Mouse (Mus musculus) lung, postnatal 25 days (tissue): ENCODE measurements around the gene Golga4.

Source experiments
- DNase-seq: peaks from one replicate; pipeline ENCODE4 v3.0.0; 2022; ENCODE audit warnings: low spot score

The Golga4 gene

DNA sequence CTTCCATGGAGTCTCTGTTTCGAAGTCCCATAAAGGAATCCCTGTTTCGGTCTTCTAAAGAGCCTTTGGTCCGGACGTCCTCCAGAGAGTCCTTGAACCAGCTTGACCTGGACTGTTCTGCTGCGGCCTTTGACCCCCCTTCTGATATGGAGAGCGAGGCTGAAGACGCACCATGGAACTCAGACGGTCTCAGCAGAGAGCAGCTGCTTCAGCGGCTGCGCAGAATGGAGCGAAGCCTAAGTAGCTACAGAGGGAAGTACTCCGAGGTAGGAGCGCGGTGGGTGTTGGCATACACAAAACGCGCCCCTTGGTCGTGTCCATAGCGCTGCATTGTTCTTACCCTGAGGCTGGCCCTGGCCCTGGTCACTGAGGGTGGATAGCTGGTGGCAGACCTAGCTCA, 21.0 kb downstream of the Golga4 start:
- DNase-seq = no peak

DNA sequence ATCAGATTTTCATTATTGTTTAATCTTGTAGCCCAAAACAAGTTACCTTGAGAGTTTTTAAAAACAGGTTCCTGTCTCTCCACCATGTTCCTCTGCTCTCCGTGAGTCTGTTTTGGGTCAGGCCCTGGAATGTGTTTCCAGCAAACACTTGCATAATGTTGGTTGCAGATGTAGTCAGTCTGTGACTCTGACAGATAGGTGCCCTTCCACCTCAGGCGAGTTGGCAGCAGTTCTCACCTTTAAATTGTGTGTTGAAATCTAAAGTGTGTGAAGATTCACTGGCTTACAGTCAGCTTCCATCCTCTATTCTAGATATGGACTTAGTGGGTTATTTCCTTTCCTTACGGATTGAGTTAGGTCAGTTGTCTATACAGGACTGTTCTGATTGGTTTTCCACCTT, 23.7 kb downstream of the Golga4 start:
- DNase-seq = no peak

DNA sequence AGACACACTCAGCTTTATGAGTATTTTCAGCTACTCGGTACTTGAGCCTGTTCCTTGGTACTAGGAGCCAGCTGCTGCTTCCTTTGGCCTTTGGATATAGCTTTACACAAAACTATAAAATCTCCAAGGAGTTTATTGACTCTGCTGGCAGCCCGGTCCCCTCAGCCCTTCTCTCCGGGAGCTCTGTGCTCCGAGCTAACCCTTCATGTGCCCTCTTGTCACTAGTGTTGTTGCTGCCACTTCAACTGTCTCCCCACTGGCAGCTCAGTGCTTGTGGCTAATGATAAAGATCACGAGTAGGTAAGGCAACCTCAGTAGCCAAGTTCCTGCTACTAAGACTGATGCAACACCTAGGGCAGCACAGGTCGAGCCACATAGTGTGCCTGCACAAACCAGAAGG, 24.6 kb downstream of the Golga4 start:
- DNase-seq = no peak

DNA sequence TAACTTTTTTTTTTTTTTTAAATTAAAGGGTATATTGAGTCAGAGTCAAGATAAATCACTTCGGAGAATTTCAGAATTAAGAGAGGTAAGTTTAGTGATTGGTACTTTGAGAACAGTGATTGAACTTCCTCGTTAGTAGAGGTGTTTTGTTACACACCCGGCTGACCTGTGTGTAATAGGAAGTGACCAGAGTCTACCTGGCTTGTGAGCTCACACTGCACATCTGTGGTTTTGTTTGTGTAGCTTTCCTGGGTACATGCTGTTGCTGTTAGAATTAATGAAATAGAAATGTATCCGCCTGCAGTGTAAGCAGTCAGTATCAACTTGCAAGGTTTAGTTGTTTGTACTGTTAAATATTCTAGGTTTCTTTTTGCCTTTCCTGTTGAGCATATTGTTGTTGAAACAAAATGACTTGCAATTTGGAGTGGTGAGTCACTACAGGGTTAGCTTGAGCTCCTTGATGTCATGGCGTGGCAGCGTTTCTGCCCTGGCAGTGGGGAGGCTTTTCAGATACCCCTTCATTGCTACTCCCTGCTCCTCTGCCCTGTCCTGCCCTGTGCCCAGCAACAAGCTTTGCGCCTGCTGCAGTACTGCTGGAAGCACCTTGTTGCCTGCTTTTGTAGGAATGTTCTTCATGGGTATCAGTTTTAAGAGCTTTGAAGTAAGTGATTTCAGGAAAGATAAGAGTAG, 26.6 kb downstream of the Golga4 start:
- no peak for DNase-seq

DNA sequence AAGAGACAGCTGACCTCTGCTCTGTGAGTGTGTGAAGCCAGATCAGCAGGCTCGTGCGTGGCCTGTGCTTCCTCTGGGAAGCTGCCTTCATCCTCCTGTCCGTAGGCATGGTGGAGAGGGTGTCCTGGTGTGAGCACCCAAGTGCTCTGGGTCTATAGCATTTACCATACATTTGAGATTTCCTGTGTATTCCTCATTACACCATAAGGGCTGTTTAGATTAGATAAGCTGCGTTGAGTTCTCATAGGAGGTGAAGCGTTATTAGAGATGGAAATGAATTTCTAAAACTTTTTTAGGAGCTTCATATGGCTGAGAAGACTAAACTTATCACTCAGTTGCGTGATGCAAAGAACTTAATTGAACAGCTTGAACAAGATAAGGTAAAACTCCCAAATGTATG, 30.9 kb downstream of the Golga4 start:
- DNase-seq = no peak

DNA sequence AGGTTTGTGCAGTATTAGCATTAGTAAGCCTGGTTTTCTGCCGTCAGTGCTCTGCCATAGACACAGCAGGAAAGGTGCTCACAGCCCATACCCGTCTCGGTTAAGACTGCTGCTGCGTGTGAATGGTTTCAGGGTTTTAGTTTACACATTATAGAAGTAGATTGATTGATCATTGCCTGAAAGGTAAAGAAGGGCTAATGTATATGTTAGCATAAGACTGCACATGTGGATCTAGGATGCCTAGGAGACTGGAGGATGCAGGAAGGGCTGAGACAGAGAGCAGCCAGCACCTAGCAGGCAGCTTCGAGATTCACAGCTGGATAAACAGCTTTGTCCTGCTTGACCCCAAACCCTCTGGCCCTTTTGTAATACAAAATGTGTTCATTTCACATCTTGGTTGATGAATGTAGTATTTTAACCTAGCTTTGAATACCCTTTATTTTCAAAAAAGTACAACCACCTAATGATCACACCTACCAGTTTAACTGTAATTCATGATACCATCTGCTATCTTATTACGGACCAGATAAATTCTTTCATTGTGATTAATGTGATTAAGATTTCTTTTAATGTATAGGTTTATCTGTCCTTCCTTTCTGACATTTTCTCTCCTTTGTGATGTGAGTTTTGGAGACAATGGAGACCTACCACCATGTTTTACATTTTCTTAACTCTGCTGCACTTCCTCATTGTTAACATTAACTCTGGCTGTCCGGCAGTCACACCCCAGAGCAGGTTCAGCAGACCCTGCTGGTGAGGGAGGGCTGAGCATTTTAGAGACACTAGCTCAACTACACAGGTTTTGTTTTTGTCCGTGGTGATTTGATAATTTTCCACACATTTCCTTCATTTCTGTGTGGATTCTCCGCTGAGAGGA, 31.6 kb downstream of the Golga4 start:
- DNase-seq = no peak

DNA sequence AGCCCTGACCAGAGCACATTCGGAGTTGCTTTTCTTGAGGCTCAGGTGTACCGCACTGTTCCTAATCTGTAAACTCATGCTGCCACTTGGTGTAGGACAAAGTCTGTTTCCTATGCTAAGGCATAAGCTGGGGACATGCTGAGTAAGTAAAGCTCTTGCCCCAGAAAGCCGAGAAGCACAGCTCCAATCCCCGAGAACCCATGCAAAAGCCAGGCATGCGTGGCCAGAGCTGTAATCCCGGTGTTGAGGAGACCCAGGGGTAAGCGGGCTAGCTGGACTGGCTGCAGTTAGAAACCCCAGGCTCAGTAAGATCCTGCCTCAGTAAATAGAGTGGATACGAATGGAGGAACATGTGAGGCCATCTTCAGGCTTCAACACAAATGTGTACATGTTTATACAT, 35.8 kb downstream of the Golga4 start:
- DNase-seq = no peak

DNA sequence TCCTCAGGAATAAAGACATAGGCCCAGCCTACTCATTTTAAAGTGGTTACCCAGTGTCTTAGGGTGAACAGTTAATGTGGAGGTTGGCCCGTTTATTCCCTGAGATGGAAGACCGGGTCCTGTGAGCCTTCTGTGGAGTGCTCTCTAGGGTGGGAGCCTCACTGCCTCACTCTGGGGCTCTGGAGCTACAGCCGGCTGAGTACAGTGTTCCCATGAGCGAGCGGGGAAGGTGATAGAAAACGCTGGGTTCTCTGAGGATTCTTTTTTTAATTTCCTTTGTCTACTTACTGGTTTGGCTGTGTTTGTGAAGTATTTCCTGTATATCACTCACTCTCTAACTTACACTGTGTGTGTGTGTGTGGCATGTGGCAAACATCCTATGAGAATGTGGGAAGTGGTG, 39.1 kb downstream of the Golga4 start:
- no peak for DNase-seq

DNA sequence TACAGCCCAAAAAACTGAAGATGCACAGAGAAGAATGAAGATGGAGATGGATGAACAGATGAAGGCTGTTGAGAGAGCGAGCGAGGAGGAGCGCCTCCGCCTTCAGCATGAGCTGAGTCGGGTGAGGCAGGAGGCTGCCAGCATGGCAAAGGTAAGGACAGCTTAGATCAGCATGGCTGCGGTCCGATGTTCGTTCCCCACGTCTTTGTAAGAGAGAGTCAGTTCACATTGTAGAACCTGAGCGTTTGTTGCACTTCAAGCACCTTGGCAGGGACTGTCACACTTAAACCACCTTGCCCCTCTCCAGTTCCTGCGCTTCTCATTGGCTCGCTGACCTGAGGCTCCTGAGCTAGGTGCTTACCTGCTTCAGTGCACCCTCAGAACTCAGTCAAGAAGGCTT, 42.6 kb downstream of the Golga4 start:
- no peak for DNase-seq

DNA sequence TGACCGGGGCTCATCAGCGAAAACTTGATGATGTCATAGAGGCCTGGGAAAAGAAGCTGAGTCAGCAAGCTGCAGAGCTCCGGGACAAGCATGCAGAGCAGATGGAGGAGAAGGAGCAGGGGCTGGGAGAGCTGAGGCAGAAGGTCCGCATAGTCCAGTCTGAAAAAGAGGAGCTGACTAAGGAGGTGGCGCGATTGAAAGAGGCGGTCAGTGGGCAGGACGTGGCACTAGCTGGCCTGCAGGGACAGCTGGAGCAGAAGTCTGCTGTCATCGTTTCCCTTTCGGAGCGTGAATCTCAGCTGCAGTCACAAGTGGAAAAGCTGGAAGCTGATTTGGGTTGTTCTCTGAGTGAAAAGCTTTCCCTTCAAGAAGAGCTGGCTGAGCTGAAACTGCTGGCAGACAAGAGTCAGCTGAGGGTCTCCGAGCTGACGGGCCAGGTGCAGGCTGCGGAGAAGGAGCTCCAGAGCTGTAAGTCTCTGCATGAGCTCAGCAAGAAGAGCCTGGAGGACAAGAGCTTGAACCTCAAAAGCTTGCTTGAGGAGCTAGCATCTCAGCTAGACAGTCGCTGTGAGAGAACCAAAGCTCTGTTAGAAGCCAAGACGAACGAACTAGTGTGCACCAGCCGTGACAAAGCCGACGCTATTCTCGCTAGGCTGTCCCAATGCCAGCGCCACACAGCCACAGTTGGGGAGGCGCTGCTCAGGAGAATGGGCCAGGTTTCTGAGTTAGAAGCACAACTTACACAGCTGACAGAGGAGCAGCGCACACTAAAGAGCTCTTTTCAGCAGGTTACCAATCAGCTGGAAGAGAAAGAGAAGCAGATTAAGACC, 51.1 kb downstream of the Golga4 start:
- DNase-seq = peak; percentile 18

DNA sequence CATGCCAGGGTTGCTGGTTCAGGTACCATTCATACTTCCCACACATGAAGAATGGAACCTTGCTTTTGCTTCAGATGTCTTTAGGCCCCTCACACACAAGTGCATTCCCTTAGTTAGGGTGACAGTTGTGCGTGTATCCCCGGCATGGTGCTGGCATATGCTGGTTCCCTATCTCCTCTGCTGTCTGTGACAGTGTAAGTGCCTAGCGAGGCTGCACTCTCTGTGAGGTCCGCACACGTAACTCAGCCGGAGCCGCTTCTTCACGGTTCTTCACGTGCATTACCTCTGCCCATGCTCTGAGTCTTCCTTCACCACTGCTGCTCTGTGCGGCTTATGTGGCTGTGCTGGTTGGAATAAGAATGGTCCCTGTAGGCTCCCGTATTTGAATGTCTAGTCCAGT, 57.3 kb downstream of the Golga4 start:
- DNase-seq = no peak

DNA sequence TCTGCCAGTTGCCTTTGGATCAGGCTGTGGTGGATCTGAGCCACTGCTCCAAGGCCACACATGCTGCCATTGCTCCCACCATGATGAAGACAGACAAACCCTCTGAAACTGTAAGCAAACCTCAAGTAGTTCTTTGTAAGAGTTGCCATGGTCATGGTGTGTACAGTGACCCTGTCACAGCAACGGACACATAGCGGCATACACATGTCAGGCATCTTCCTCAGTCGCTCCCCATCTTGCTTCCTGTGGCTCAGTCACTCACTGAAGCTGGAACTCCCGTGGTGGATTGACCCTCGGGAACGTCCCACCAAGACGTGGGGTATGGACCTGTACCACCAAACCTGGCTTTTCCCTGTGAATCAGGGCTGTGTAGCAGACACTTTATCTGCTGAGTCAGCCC, 57.8 kb downstream of the Golga4 start:
- no peak for DNase-seq

DNA sequence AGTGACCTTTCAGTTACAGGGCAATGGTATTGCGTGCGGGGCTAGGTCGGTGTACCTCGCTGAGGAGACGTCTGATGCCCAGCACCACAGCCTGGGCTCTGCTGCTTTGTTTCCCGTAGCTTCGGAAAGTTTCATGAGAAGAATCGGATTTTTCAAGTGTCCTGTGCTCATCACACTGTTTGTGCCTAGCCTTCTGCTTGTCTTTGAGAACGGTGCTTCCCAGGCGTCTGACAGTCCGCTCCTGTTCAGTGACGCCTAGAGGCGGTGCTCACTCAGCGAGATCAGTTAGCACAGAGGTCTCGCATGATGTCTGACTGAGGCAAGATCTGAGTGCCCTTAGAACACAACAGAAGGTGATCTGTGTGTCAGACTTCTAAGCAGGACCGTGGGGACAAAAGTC, 58.6 kb downstream of the Golga4 start:
- DNase-seq = no peak

DNA sequence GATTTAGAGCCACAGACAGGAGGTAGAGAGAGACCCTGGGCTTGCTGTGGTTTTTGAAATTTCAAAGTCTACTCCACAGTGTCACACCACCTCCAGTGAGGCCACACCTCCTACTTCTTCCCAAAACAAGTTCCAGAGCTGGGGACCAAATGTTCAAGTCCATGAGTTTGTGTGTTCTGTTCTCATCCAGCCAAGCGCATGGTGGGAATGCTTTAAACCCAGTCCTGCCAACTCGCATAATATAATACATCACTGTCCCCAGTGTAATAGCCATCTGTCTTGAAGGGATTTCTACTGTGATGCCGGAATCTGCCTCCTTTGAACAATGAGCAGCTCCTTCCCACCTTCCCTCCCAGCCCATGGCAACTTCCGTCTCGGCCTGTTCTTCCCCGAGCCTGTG, 63.3 kb downstream of the Golga4 start:
- no peak for DNase-seq

DNA sequence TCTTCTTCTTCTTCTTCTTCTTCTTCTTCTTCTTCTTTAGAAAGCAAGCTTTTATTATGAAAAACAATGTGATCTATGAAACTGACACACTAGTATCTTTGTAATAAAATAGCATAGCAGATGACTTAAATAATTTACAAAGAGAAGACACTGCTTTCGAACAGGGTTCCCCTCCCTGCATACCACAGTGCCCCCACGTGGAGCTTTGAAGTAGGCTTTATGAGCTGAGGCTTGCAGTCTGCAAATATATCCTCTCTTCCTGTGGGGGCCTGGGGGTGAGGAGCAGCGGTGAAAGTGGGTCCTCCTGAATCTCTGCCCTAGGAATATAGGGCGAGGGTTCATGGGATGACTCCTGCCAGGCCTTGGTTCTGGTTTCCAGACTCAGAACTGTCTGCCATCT, 64.8 kb downstream of the Golga4 start:
- DNase-seq = no peak

DNA sequence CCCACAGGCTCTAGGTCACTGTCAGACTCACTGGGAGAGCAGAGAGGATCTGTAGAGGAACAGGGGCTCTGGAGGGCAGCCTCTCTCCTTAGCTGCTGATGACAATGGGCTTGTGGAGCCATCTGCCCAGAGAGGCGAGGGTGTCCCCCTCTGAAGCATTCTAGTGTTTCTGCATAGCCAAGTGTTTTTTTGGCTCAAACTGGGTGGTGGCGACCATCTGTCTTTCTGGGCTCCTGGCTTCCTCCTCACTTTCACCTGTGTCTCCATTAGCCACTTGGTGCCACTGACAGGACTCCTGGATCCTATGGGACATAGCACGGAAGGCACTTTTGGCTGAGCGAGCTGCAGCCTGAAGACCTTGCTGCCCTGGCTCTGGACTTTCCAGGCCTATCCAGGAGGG, 65.6 kb downstream of the Golga4 start:
- no peak for DNase-seq

DNA sequence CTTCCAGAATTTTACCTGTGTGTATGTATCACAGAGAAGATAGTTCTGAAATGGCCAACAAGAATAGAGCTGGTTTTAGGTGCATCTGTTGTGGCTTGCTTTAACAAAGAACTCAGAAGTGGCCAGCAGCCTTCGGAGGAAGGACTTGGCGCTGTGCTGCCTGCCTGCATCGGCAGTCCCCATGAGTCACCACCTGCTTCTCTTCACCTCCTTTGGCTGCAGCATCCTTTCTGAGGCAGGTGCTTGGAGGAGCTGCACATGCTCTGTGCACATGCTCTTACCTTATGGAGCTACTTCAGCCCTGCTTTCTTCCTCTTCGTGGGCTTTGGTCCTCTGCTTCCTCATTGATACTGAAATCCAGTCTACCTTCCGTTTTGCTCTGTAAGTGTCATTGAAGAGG, 68.8 kb downstream of the Golga4 start:
- no peak for DNase-seq

DNA sequence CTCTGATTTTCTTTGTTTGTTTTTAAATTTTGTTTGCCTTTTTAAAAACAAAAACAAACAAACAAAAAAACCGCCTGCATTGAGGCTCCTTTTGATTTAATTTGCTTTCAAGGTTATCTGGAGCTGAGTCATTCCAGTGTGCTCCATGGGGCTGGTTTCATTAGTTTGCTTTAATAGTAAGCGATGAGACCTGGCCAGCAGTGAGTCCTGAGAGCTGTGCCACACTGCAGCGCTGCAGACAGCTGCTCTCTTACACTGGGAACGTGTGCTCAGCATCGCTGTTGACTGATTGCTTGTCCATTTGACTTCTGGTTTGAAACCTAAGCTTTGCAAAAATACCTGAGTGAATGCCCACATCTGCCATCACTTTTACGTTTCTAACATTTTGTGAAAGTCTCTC, 74.3 kb downstream of the Golga4 start:
- DNase-seq = no peak

DNA sequence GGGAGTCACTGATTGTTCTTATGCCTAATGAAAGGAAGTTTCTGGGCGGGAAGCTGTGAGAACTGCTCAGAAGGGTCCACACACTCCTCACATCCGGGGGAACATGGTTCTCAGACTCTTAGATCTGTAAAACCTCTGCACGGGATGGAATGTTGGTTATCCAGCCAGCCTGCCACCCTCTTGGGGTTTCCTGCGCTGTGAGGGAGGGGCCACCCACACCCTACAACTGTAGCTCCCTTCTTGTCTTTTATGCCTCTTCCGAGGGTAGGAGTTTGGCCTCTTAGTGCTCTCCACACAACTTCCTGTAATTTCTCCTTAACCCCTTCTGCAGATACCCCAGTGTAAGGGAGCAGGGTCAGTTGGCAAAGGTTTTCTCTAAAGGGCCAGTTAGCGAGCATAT, 76.7 kb downstream of the Golga4 start:
- DNase-seq = no peak

DNA sequence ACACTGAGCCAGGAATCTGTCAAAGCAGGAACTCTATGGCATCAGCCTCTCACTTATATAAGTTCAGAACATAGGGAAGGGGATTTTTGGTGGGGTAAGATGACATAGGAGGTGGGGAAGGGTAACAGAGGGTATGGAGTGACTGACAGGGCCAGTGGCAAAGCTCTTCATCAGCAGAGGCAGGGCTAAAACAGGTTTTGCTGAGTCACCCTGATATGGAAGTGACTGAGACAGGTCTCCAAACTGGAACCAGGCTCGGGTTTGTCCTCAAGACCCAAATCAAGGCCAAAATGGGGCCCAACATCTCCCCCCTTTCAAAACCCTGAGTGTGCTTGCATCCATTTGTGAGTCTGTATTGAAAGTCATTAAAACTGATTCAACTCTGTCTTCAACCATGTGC, 78.8 kb downstream of the Golga4 start:
- no peak for DNase-seq

DNA sequence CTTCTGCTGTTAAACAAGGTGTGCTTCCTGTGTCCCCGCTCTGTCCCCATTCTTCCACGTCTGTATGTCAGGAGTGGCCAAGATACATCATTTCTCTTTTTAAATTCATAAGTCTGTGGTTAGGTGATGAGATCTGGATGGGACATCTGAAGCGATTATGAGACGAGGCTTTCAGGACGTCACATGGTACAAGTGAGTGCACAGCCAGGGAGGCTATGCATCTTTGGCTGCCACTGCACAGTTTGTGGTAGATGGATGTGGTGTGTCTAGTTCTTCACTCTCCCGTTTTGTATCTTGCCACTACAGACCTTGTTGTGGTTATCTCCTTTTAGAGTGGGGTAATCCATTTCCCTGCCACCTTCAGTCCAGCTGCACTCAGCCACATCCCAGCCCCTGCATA, 79.9 kb downstream of the Golga4 start:
- DNase-seq = no peak

DNA sequence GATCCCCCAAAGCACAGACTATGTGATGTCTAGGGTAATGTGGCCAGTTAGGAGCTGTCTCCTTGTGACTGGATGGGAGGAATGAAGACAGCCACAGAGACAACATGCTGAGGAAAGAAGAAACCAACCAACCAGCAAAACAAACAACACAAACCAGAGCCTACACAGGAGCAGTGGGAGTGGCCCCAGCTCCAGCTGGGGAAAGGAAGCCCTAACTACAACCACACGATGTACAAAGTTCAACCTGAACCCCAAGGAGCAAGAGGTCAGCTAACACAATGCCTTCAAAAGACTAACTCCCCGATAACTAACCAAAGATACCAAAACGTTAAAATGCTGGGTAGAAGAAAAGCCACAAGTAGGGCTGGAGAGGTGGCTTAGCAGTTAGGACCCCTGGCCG, 81.0 kb downstream of the Golga4 start:
- no peak for DNase-seq

DNA sequence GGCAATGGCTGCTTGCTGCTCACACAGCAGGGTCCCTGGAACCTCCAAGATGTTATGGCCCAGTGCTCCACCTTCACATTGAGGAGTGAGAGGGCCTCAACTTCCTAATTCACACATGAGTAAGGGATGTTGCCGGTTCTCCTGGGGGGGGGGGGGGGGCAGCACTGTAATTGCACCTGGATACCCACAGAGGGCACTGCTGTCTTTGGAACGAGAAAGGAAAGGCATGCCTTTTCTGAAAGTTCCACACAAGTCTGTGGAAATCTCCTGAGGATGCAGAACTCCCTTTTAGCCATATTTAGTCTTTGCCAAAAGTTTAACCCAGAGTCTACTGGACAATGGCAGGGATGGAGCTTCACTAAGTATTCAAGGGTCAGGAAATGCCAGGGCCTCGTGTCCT, 83.2 kb downstream of the Golga4 start:
- no peak for DNase-seq
